Mouse (Mus musculus) heart, postnatal 0 days (tissue): Measurements from ENCODE around the gene Dpysl4. TPM values are rescaled to one million over a fixed set of nuclear protein-coding genes. Genes with fewer than 3 reads are reported as not detected.

Experiments used
- ATAC-seq: fragments of 200-750 bp; cut with Nextera tagmentation; 2 replicates; pipeline ENCODE4 v1.8.0; 2017; ENCODE audit warnings: low read depth, moderate number of reproducible peaks, moderate library complexity; ENCODE audit not compliant: insufficient read depth
- DNase-seq: peaks from one replicate; pipeline ENCODE4 v3.0.0-alpha.2; 2016; ENCODE audit warnings: low spot score
- H3K27ac ChIP-seq: fragments of 300-500 bp; sonication (generic); 2 replicates; pipeline ENCODE4 v1.5.1; 2014; ENCODE audit warnings: low read depth, mild to moderate bottlenecking
- H3K27me3 ChIP-seq: fragments of 300-500 bp; sonication (generic); 2 replicates; pipeline ENCODE4 v1.6.1; 2014; ENCODE audit warnings: low read length, mixed read lengths; ENCODE audit not compliant: control insufficient read depth, insufficient read depth
- H3K36me3 ChIP-seq: fragments of 300-500 bp; sonication (generic); replicated peaks from 2 replicates; pipeline ENCODE4 v1.6.1; 2014; ENCODE audit warnings: low read length, mixed read lengths; ENCODE audit not compliant: control insufficient read depth, insufficient read depth
- H3K4me1 ChIP-seq: fragments of 300-500 bp; sonication (generic); 2 replicates; pipeline ENCODE4 v1.6.1; 2014; ENCODE audit warnings: antibody characterized with exemption; ENCODE audit not compliant: control insufficient read depth, insufficient read depth
- H3K4me2 ChIP-seq: fragments of 300-500 bp; sonication (generic); 2 replicates; pipeline ENCODE4 v1.6.1; 2014; ENCODE audit warnings: low read depth, mild to moderate bottlenecking, low read length, moderate library complexity
- H3K4me3 ChIP-seq: fragments of 300-500 bp; sonication (generic); 2 replicates; pipeline ENCODE4 v1.5.1; 2014; ENCODE audit warnings: low read depth, low read length
- H3K9ac ChIP-seq: fragments of 300-500 bp; sonication (generic); replicated peaks from 2 replicates; pipeline ENCODE4 v1.6.1; 2014; ENCODE audit warnings: low read depth, low read length, mixed read lengths
- H3K9me3 ChIP-seq: fragments of 300-500 bp; sonication (generic); replicated peaks from 2 replicates; pipeline ENCODE4 v1.6.1; 2016; ENCODE audit warnings: low read length; ENCODE audit not compliant: control insufficient read depth
- CTCF ChIP-seq: IDR thresholded peaks from 2 replicates; pipeline ENCODE4 v1.5.1; 2016; ENCODE audit warnings: antibody characterized with exemption, control low read depth, low read depth
- EP300 ChIP-seq: IDR thresholded peaks from 2 replicates; pipeline ENCODE4 v1.6.1; 2016; ENCODE audit warnings: antibody characterized with exemption, low read depth
- WGBS: fragments of 180-500 bp; shearing (Covaris S2); extraction: QIAGEN DNeasy Blood & Tissue Kit; methylation state at CpG from one replicate; pipeline ENCODE4 v1.1.7; 2014; 5-methylcytosine and 5-hydroxymethylcytosine counted together
- polyA plus RNA-seq: library from polyadenylated mRNA; unstranded; fragments of >200 nt; fragmentation: Nextera tagmentation; extraction: Ambion mirVana; gene quantifications from 2 replicates; pipeline ENCODE4 v1.2.1, GENCODE M21; 2015
- total RNA-seq: library from RNA; depleted of rRNA; stranded (reverse); fragments of >200 nt; gene quantifications from 2 replicates; pipeline ENCODE4 v1.2.3, GENCODE M21; 2014; ENCODE audit warnings: low replicate concordance

Dpysl4 gene
- total and polyA plus RNA-seq, 2 experiments from 2014 or later: 0.11 to 1.3 TPM

DNA sequence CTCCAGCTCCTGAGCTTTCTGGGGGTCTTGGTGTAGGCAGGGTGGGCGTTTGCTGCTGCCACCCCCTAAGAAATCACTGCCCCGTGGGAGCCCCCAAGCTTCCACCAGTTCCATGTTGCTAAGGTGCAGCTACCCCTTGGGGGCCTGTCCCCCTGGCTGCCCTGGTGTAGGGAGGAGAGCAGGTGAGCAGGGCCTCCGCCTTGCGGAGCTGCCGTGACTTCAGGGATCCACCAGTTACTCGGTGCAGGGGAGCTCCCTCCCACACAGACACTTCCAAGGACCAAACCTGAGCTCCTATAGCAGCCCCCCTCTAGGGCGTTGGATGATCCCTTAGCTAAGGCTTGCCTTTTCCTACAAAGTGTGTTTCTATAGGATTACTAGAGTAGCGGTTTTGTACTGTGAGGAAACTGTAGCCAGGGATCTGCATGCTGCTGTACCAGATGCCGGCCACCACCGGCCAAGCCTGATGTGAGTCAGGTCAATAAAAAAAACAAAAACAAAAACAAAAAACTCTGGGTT is 15.5 kb downstream of the Dpysl4 start:
- no peak overlapping the region for H3K9ac ChIP-seq
- no peak overlapping the region for H3K27ac ChIP-seq
- no peak overlapping the region for H3K4me3 ChIP-seq
- DNase-seq (no peak), ATAC-seq (no peak)
- no peaks in the 10 kb centered on the region for H3K9me3 ChIP-seq
- H3K27me3 ChIP-seq: no peaks in the 10 kb centered on the region
- 72% methylated on average over 10 of the region's 10 CpGs for WGBS
- no peaks in the 10 kb centered on the region for H3K4me1 ChIP-seq
- H3K4me2 ChIP-seq: no peak overlapping the region
- TF ChIP-seq CTCF: no peak
- TF ChIP-seq EP300: no peak
- no peaks in the 10 kb centered on the region for H3K36me3 ChIP-seq

DNA sequence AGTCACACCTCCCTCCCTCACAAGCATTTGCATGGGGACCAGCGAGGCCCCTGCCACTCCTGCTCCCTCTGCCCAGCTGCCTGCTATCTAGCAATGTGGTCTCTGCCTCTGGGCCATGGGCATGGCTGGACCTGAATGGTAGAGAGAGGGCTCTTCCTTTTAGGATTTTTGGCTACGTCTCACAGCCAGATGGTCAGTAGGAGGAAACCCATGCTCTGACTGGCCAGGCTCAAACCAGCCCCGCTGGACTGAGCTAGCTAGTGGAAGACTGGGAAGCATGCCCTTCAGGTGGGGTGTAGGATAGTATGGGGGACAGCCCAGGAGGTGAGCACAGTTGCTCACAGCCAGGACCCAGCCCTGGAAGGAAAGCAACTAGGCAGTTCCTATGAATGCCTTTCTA is 16.0 kb downstream of the Dpysl4 start:
- H3K4me2 ChIP-seq: no peak overlapping the region
- WGBS: 72% methylated on average over 3 of the region's 3 CpGs
- no peaks in the 10 kb centered on the region for H3K27me3 ChIP-seq

GRCm38 (mm10) chr7:139103960-139104381 is 18.2 kb downstream of the Dpysl4 start:
- H3K9me3 ChIP-seq: no peaks in the 10 kb centered on the region
- no peaks in the 10 kb centered on the region for H3K4me1 ChIP-seq
- DNase-seq: no peak
- H3K27ac ChIP-seq: no peak overlapping the region
- no peaks in the 10 kb centered on the region for H3K36me3 ChIP-seq
- no peak overlapping the region for H3K4me2 ChIP-seq
- ATAC-seq: no peak
- peak; percentile 14; the same call in 1 of the 2 replicates for TF ChIP-seq CTCF
- TF ChIP-seq EP300: no peak
- no peak overlapping the region for H3K4me3 ChIP-seq
- H3K27me3 ChIP-seq: no peaks in the 10 kb centered on the region
- WGBS: 52% methylated on average over 10 of the region's 10 CpGs
- no peak overlapping the region for H3K9ac ChIP-seq

More for the DNA sequence above, 16.0 kb downstream of the Dpysl4 start:
- no peak overlapping the region for H3K4me3 ChIP-seq
- ATAC-seq (no peak), DNase-seq (no peak)
- H3K9ac ChIP-seq: no peak overlapping the region
- no peaks in the 10 kb centered on the region for H3K4me1 ChIP-seq
- no peaks in the 10 kb centered on the region for H3K36me3 ChIP-seq
- no peak for TF ChIP-seq EP300
- no peak for TF ChIP-seq CTCF
- H3K9me3 ChIP-seq: no peaks in the 10 kb centered on the region
- H3K27ac ChIP-seq: no peak overlapping the region

- TF ChIP-seq CTCF: no peak
- no peak for TF ChIP-seq EP300
- Histone ChIP-seq H3K36me3 (no peaks in the 10 kb centered on the region), H3K27ac (no peak overlapping the region), H3K9me3 (no peaks in the 10 kb centered on the region), H3K9ac (no peak overlapping the region), H3K4me1 (no peaks in the 10 kb centered on the region), H3K27me3 (no peaks in the 10 kb centered on the region), H3K4me3 (no peak overlapping the region), H3K4me2 (no peak overlapping the region)
- no peak for ATAC-seq
- DNase-seq: no peak
- 75% methylated on average over 5 of the region's 5 CpGs for WGBS
These were observed 19.3 kb downstream of the Dpysl4 start for GRCm38 (mm10) chr7:139105076-139105475.

DNA sequence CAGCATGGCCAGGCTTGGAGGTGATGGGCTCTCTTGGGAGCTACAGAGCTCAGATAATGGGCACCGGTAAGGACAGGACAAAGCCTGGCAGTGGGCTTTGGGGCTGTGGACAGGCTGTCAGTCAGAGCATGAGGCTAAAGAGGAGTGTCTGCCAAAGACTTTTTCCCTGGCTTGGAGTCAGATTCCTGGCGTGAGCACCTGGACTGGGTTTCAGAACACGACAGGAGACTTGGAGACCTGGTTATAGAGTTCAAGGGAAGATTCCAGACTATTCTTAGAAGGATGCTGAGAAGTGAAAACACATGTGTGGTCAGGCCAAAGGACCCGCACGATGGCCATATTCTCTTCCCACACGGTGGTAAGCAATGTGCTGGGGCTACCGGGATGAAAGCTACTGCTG is 19.9 kb downstream of the Dpysl4 start:
- Histone ChIP-seq H3K27me3 (no peaks in the 10 kb centered on the region), H3K4me3 (no peak overlapping the region), H3K4me2 (no peak overlapping the region), H3K4me1 (no peaks in the 10 kb centered on the region), H3K9ac (no peak overlapping the region), H3K27ac (no peak overlapping the region), H3K9me3 (no peaks in the 10 kb centered on the region), H3K36me3 (no peaks in the 10 kb centered on the region)
- no peak for ATAC-seq
- 70% methylated on average over 7 of the region's 7 CpGs for WGBS
- TF ChIP-seq EP300 (no peak), CTCF (no peak)
- no peak for DNase-seq

DNA sequence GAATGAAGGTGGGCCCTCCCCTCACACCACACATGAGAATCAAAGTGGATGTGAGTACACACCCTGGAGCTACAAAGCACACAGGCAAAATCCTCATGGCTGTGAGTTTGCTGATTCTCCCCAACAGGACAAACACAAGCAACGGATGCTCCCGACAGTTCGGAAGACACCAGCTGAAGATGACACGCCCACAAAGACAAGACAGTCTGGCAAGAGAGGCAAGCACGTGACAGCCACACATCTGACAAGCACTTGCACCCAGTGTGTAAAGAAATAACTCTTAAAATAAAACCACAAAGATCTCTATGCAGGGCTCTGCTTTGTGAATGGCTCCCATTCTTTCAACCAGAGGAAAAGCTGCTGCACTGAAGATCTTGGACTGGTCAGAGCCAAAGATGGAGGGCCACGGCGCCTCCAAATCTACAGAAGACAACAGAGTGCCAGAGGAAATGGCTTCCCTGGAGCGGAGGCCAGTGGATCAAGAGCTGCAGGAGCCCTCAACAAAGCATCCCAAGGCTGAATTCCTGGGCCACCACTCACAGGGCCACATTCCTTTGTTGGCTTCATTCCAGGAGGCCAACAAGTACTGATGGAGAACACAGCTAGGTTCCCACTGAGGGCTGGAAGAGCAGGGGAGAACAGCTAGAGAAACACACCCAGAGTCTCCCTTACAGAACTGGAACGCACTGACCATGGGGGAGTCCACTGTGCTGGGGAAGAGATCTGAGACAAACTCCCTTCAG is 22.3 kb downstream of the Dpysl4 start:
- no peaks in the 10 kb centered on the region for H3K27me3 ChIP-seq
- ATAC-seq (no peak), DNase-seq (no peak)
- 77% methylated on average over 9 of the region's 9 CpGs for WGBS
- H3K27ac ChIP-seq: no peak overlapping the region
- no peaks in the 10 kb centered on the region for H3K9me3 ChIP-seq
- H3K9ac ChIP-seq: no peak overlapping the region
- no peak overlapping the region for H3K4me3 ChIP-seq
- no peak overlapping the region for H3K4me2 ChIP-seq
- no peaks in the 10 kb centered on the region for H3K4me1 ChIP-seq
- no peaks in the 10 kb centered on the region for H3K36me3 ChIP-seq
- TF ChIP-seq EP300: no peak
- TF ChIP-seq CTCF: no peak
